Mouse (Mus musculus) cerebellum, adult 2 months (tissue): ENCODE results near the gene Mid2. TPM values are rescaled to one million over a fixed set of nuclear protein-coding genes. Genes with fewer than 3 reads are reported as not detected.
A peak's percentile ranks its signal among the peaks of the same experiment; 100 is the strongest.

ENCODE experiments used
- DNase-seq, 2 experiments: peaks; one replicate each; pipeline ENCODE4 v3.0.0; 2021
- H3K27ac ChIP-seq: fragments of 200-500 bp; 2 replicates; pipeline ENCODE4 v1.5.1; 2012; ENCODE audit warnings: low read length, control low read depth, inconsistent platforms; ENCODE audit not compliant: insufficient read depth
- H3K27me3 ChIP-seq: fragments of 200-500 bp; 2 replicates; pipeline ENCODE4 v1.6.1; 2012; ENCODE audit warnings: inconsistent platforms, mild to moderate bottlenecking, low read length, moderate library complexity; ENCODE audit not compliant: control insufficient read depth, insufficient read depth
- H3K4me1 ChIP-seq: fragments of 200-500 bp; 2 replicates; pipeline ENCODE4 v1.6.1; 2011; ENCODE audit warnings: low read length; ENCODE audit not compliant: control insufficient read depth, insufficient read depth
- H3K4me3 ChIP-seq: fragments of 200-500 bp; replicated peaks from 2 replicates; pipeline ENCODE3; 2011; ENCODE audit warnings: mild to moderate bottlenecking, low read depth, low read length, control low read depth; ENCODE audit not compliant: insufficient read depth
- CTCF ChIP-seq: fragments of 200-500 bp; IDR thresholded peaks from 2 replicates; pipeline ENCODE4 v1.5.1; 2011; ENCODE audit warnings: low read depth, mild to moderate bottlenecking, control low read depth, low read length, moderate library complexity, borderline replicate concordance; ENCODE audit not compliant: insufficient read depth
- POLR2A ChIP-seq: fragments of 200-500 bp; IDR thresholded peaks from 2 replicates; pipeline ENCODE4 v1.6.1; 2011; ENCODE audit warnings: low read length, control low read depth, borderline replicate concordance; ENCODE audit not compliant: insufficient read depth
- WGBS: fragments of 180-500 bp; shearing (Covaris S2); methylation state at CpG from one replicate; pipeline ENCODE4 v1.1.7; 2018; 5-methylcytosine and 5-hydroxymethylcytosine counted together
- polyA plus RNA-seq: library from polyadenylated mRNA; depleted of rRNA; stranded (reverse); fragments of >200 nt; gene quantifications from 2 replicates; pipeline ENCODE4 v1.2.3, GENCODE M21; 2012; rRNA removed

Mid2 gene
- polyA plus RNA-seq: 16.3 and 18.1 TPM in 2 replicates

GRCm38 (mm10) chrX:140664479-140665241, at the start of gene Mid2:
Mid2 (plus strand) TSS chrX:140664599.
- Histone ChIP-seq H3K27ac (peak within 1 kb of the TSS; percentile 63), H3K4me1 (no peaks in the 10 kb centered on the region; the same call in 1 of the 2 replicates), H3K4me3 (peak within 1 kb of the TSS; percentile 91), H3K27me3 (no peaks in the 10 kb centered on the region)
- 8% methylated on average over 36 of the region's 68 CpGs for WGBS
- TF ChIP-seq POLR2A (0 out of 2 replicates have a peak, but pooled peaks have one; percentile 4), CTCF (no peak)
- peak; percentile 55 to 64 for DNase-seq

GRCm38 (mm10) chrX:140624875-140625594, 39.4 kb upstream of the Mid2 start:
- DNase-seq: no peak
- TF ChIP-seq CTCF (no peak), POLR2A (no peak)
- no peaks in the 10 kb centered on the region for H3K27me3 ChIP-seq
- H3K4me1 ChIP-seq: no peaks in the 10 kb centered on the region
- 65% methylated on average over 12 of the region's 12 CpGs for WGBS
- H3K4me3 ChIP-seq: no peak overlapping the region
- no peak overlapping the region for H3K27ac ChIP-seq

GRCm38 (mm10) chrX:140638028-140638427, 26.4 kb upstream of the Mid2 start:
- no peaks in the 10 kb centered on the region for H3K27me3 ChIP-seq
- TF ChIP-seq CTCF (no peak), POLR2A (no peak)
- 75% methylated on average over 5 of the region's 5 CpGs for WGBS
- H3K4me1 ChIP-seq: no peaks in the 10 kb centered on the region
- no peak overlapping the region for H3K27ac ChIP-seq
- no peak overlapping the region for H3K4me3 ChIP-seq
- no peak for DNase-seq

- no peak for DNase-seq
- no peak for TF ChIP-seq CTCF
- TF ChIP-seq POLR2A: no peak
- Histone ChIP-seq H3K27ac (no peak overlapping the region), H3K4me1 (no peaks in the 10 kb centered on the region), H3K27me3 (no peaks in the 10 kb centered on the region), H3K4me3 (no peak overlapping the region)
- 62% methylated on average over 2 of the region's 2 CpGs for WGBS
Measured at GRCm38 (mm10) chrX:140639592-140639991, 24.8 kb upstream of the Mid2 start.

- TF ChIP-seq CTCF: no peak
- no peak for TF ChIP-seq POLR2A
- Histone ChIP-seq H3K27ac (no peak overlapping the region), H3K27me3 (no peaks in the 10 kb centered on the region), H3K4me3 (no peak overlapping the region), H3K4me1 (no peaks in the 10 kb centered on the region)
- 17% methylated on average over 1 of the region's 1 CpGs for WGBS
- no peak for DNase-seq
Measured at GRCm38 (mm10) chrX:140660731-140661130, 3.7 kb upstream of the Mid2 start.

- H3K4me3 ChIP-seq: no peak overlapping the region
- no peaks in the 10 kb centered on the region; the same call in 1 of the 2 replicates for H3K4me1 ChIP-seq
- WGBS: 95% methylated on average over 2 of the region's 2 CpGs
- DNase-seq: no peak
- no peak for TF ChIP-seq CTCF
- TF ChIP-seq POLR2A: no peak
- no peaks in the 10 kb centered on the region for H3K27me3 ChIP-seq
- no peak overlapping the region for H3K27ac ChIP-seq
Measured at GRCm38 (mm10) chrX:140663516-140663915, 883 bp upstream of the Mid2 start.

GRCm38 (mm10) chrX:140665242-140665810, 927 bp downstream of the Mid2 start:
- peak overlapping the region; percentile 63 for H3K27ac ChIP-seq
- H3K4me3 ChIP-seq: peak overlapping the region; percentile 67
- no peaks in the 10 kb centered on the region for H3K27me3 ChIP-seq
- WGBS: 10% methylated on average over 30 of the region's 47 CpGs
- TF ChIP-seq POLR2A: 0 out of 2 replicates have a peak, but pooled peaks have one; percentile 12
- no peak for TF ChIP-seq CTCF
- peak; percentile 49 to 64 for DNase-seq
- no peaks in the 10 kb centered on the region; the same call in 1 of the 2 replicates for H3K4me1 ChIP-seq
